Mouse (Mus musculus) liver, embryonic 16.5 days (tissue): ENCODE measurements at regions not wholly inside any gene's neighbourhood (a gene's known extent, or its start where the extent isn't known, plus 50 kb on each side); places are given as distances from the start of the nearest gene placed in this dataset.

Experiments used
- ATAC-seq: fragments of 200-750 bp; cut with Nextera tagmentation; 2 replicates; pipeline ENCODE4 v1.8.0; 2017; ENCODE audit warnings: low read depth, mild to moderate bottlenecking, moderate number of reproducible peaks, moderate library complexity
- H3K27ac ChIP-seq: fragments of 300-500 bp; sonication (generic); 2 replicates; pipeline ENCODE4 v1.5.1; 2014; ENCODE audit warnings: mild to moderate bottlenecking, low read length
- H3K27me3 ChIP-seq: fragments of 300-500 bp; sonication (generic); 2 replicates; pipeline ENCODE4 v1.6.1; 2014; ENCODE audit warnings: low read depth, low read length, mixed read lengths; ENCODE audit not compliant: control insufficient read depth, insufficient read depth
- H3K36me3 ChIP-seq: fragments of 300-500 bp; sonication (generic); 2 replicates; pipeline ENCODE4 v1.6.1; 2014; ENCODE audit warnings: mild to moderate bottlenecking; ENCODE audit not compliant: control insufficient read depth, insufficient read depth
- H3K4me1 ChIP-seq: fragments of 300-500 bp; sonication (generic); 2 replicates; pipeline ENCODE4 v1.6.1; 2014; ENCODE audit warnings: low read depth, low read length, mixed read lengths; ENCODE audit not compliant: control insufficient read depth
- H3K4me2 ChIP-seq: fragments of 300-500 bp; sonication (generic); 2 replicates; pipeline ENCODE4 v1.6.1; 2014; ENCODE audit warnings: low read depth, low read length, mixed read lengths
- H3K4me3 ChIP-seq: fragments of 300-500 bp; sonication (generic); 2 replicates; pipeline ENCODE4 v1.5.1; 2014; ENCODE audit warnings: low read depth, mild to moderate bottlenecking, low read length
- H3K9ac ChIP-seq: fragments of 300-500 bp; sonication (generic); 2 replicates; pipeline ENCODE4 v1.6.1; 2014; ENCODE audit warnings: low read depth, low read length
- H3K9me3 ChIP-seq: fragments of 300-500 bp; sonication (generic); replicated peaks from 2 replicates; pipeline ENCODE4 v1.6.1; 2016; ENCODE audit warnings: low read length; ENCODE audit not compliant: control insufficient read depth
- WGBS: fragments of 180-500 bp; shearing (Covaris S2); extraction: QIAGEN DNeasy Blood & Tissue Kit; methylation state at CpG from one replicate; pipeline ENCODE4 v1.1.7; 2014; ENCODE audit not compliant: insufficient replicate concordance; 5-methylcytosine and 5-hydroxymethylcytosine counted together

GRCm38 (mm10) chr13:44503257-44503950, 225.9 kb upstream of the Jarid2 start:
- WGBS, result 57% methylated on average over 15 of the region's 15 CpGs
- H3K4me3 ChIP-seq, result no peak overlapping the region
- H3K9me3 ChIP-seq, result no peaks in the 10 kb centered on the region
- H3K36me3 ChIP-seq, result no peaks in the 10 kb centered on the region
- no peak overlapping the region for H3K27ac ChIP-seq
- H3K4me2 ChIP-seq, result no peak overlapping the region
- no peaks in the 10 kb centered on the region for H3K27me3 ChIP-seq
- ATAC-seq, result no peak
- H3K4me1 ChIP-seq, result peaks cover 4% of the 10 kb centered on the region; the same call in 1 of the 2 replicates
- H3K9ac ChIP-seq, result no peak overlapping the region

- H3K9ac ChIP-seq, result no peak overlapping the region
- H3K27ac ChIP-seq, result no peak overlapping the region
- ATAC-seq, result no peak
- H3K9me3 ChIP-seq, result no peaks in the 10 kb centered on the region
- WGBS, result 25% methylated on average over 6 of the region's 6 CpGs
- H3K36me3 ChIP-seq, result no peaks in the 10 kb centered on the region
- H3K4me1 ChIP-seq, result peaks cover 4% of the 10 kb centered on the region; the same call in 1 of the 2 replicates
- H3K27me3 ChIP-seq, result no peaks in the 10 kb centered on the region
- no peak overlapping the region for H3K4me2 ChIP-seq
- no peak overlapping the region for H3K4me3 ChIP-seq
These were observed 224.8 kb upstream of the Jarid2 start for GRCm38 (mm10) chr13:44504455-44504854.

- H3K4me1 ChIP-seq, result peaks cover 4% of the 10 kb centered on the region; the same call in 1 of the 2 replicates
- no peaks in the 10 kb centered on the region for H3K27me3 ChIP-seq
- no peak for ATAC-seq
- no peaks in the 10 kb centered on the region for H3K36me3 ChIP-seq
- H3K27ac ChIP-seq, result no peak overlapping the region
- H3K9ac ChIP-seq, result no peak overlapping the region
- whole genome bisulfite sequencing, result 19% methylated on average over 5 of the region's 5 CpGs
- no peak overlapping the region for H3K4me2 ChIP-seq
- no peaks in the 10 kb centered on the region for H3K9me3 ChIP-seq
- no peak overlapping the region for H3K4me3 ChIP-seq
These were observed 222.3 kb upstream of the Jarid2 start for GRCm38 (mm10) chr13:44506975-44507374.

GRCm38 (mm10) chr13:44509526-44510159, 219.6 kb upstream of the Jarid2 start:
- WGBS, result 49% methylated on average over 11 of the region's 11 CpGs
- no peaks in the 10 kb centered on the region for H3K9me3 ChIP-seq

GRCm38 (mm10) chr13:44513378-44514285, 215.6 kb upstream of the Jarid2 start:
- H3K4me1 ChIP-seq, result no peaks in the 10 kb centered on the region
- H3K4me3 ChIP-seq, result no peak overlapping the region
- WGBS, result 59% methylated on average over 13 of the region's 13 CpGs
- H3K27ac ChIP-seq, result no peak overlapping the region
- no peaks in the 10 kb centered on the region for H3K27me3 ChIP-seq
- no peak overlapping the region for H3K9ac ChIP-seq
- no peaks in the 10 kb centered on the region for H3K9me3 ChIP-seq
- H3K4me2 ChIP-seq, result no peak overlapping the region
- ATAC-seq, result no peak
- H3K36me3 ChIP-seq, result no peaks in the 10 kb centered on the region

More at GRCm38 (mm10) chr13:44509526-44510159, 219.6 kb upstream of the Jarid2 start:
- Histone ChIP-seq H3K4me1 (no peaks in the 10 kb centered on the region), H3K36me3 (no peaks in the 10 kb centered on the region), H3K27ac (no peak overlapping the region), H3K9ac (no peak overlapping the region), H3K27me3 (no peaks in the 10 kb centered on the region), H3K4me3 (no peak overlapping the region), H3K4me2 (no peak overlapping the region)
- no peak for ATAC-seq

- no peak overlapping the region for H3K27ac ChIP-seq
- no peaks in the 10 kb centered on the region for H3K9me3 ChIP-seq
- no peak overlapping the region for H3K9ac ChIP-seq
- no peak overlapping the region for H3K4me3 ChIP-seq
- H3K4me1 ChIP-seq, result no peaks in the 10 kb centered on the region
- no peaks in the 10 kb centered on the region for H3K27me3 ChIP-seq
- no peak for ATAC-seq
- 58% methylated on average over 5 of the region's 5 CpGs for WGBS
- no peak overlapping the region for H3K4me2 ChIP-seq
- H3K36me3 ChIP-seq, result no peaks in the 10 kb centered on the region
These were observed 214.6 kb upstream of the Jarid2 start for GRCm38 (mm10) chr13:44514636-44515158.

- Histone ChIP-seq H3K9me3 (no peaks in the 10 kb centered on the region), H3K9ac (no peak overlapping the region), H3K36me3 (no peaks in the 10 kb centered on the region), H3K4me1 (no peaks in the 10 kb centered on the region), H3K4me2 (no peak overlapping the region), H3K27ac (no peak overlapping the region), H3K4me3 (no peak overlapping the region), H3K27me3 (no peaks in the 10 kb centered on the region)
- no peak for ATAC-seq
- WGBS, result 54% methylated on average over 4 of the region's 4 CpGs
These were observed 212.4 kb upstream of the Jarid2 start for GRCm38 (mm10) chr13:44516863-44517262.

- H3K9me3 ChIP-seq, result no peaks in the 10 kb centered on the region
- no peak overlapping the region for H3K4me3 ChIP-seq
- no peak overlapping the region for H3K9ac ChIP-seq
- no peaks in the 10 kb centered on the region for H3K36me3 ChIP-seq
- H3K4me2 ChIP-seq, result no peak overlapping the region
- no peaks in the 10 kb centered on the region for H3K27me3 ChIP-seq
- H3K27ac ChIP-seq, result no peak overlapping the region
- no peaks in the 10 kb centered on the region for H3K4me1 ChIP-seq
- no peak for ATAC-seq
- WGBS, result 72% methylated on average over 9 of the region's 9 CpGs
These were observed 212.0 kb upstream of the Jarid2 start for GRCm38 (mm10) chr13:44517312-44517711.
